Comparison of ENCODE assay signal across 9 mouse cellular contexts in genomic region chr1:150497690-150498089, GRCm38 (mm10). TPM values are rescaled to one million over a fixed set of nuclear protein-coding genes. Genes with fewer than 3 reads are reported as not detected.
DNase-seq lines count a peak whose midpoint lies in the region; ATAC-seq and TF ChIP-seq lines count a peak whose summit lies in the region.
"Had no signal": no experiment of that assay in that cellular context is flagged by ENCODE, and none has a peak within 500 bp of the region (broad histone marks: within the 10 kb centered on the region; RNA-seq: fewer than 3 reads in every experiment).

No protein-coding gene starts in this region.

- WGBS in kidney, embryonic 14.5 days: 68% methylated on average over 2 of the region's 2 CpGs

- DNase-seq in kidney, adult 9 months: peak; percentile 69
- DNase-seq in CH12.LX (ENCODE audit: extremely low read depth) (peak; percentile 19), R1 (ENCODE audit: low read depth, low spot score) (peak; percentile 44)
- DNase-seq in lung, postnatal 10 days: peak; percentile 61
- DNase-seq in testis, postnatal 14 days (ENCODE audit: low spot score): no peak
- DNase-seq: cerebellum, adult 11 months had no signal

- no peaks in the 10 kb centered on the region for H3K36me3 ChIP-seq in kidney, embryonic 14.5 days (ENCODE audit: control insufficient read depth, insufficient read depth, low read length)
- H3K36me3 ChIP-seq in CH12.LX (replicated peaks in 1 of 2; ENCODE audit: control insufficient read depth in 1 of 2, insufficient read depth in 1 of 2, low read length in 1 of 2): no peaks in the 10 kb centered on the region
- H3K36me3 ChIP-seq: midbrain, embryonic 12.5 days had no signal

- H3K79me2 ChIP-seq in CH12.LX (replicated peaks; ENCODE audit: control insufficient read depth, extremely low read depth, insufficient read depth, poor library complexity, severe bottlenecking): no peaks in the 10 kb centered on the region

- H3K4me1 ChIP-seq in kidney, embryonic 14.5 days (ENCODE audit: control insufficient read depth, insufficient read depth, low read length): no peaks in the 10 kb centered on the region
- peaks cover 0 to 7% of the 10 kb centered on the region in 2 experiments; a peak in 2 of 4 replicates for H3K4me1 ChIP-seq in CH12.LX (ENCODE audit: control insufficient read depth in 1 of 2, insufficient read depth in 2 of 2)
- H3K4me1 ChIP-seq: midbrain, embryonic 12.5 days had no signal

- peaks cover 5% of the 10 kb centered on the region; the same call in 1 of the 2 replicates for H3K9me3 ChIP-seq in kidney, embryonic 14.5 days (ENCODE audit: control insufficient read depth, low read length)
- peaks cover 7% of the 10 kb centered on the region for H3K9me3 ChIP-seq in CH12.LX (replicated peaks; ENCODE audit: low read length)

- no peak for ATAC-seq in kidney, embryonic 14.5 days (ENCODE audit: low FRiP score, low TSS enrichment)
- no peak for ATAC-seq in monocyte, adult 5-6 weeks (replicated peaks; ENCODE audit: insufficient number of reproducible peaks, low FRiP score, low TSS enrichment, poor library complexity, severe bottlenecking)

- H3K4me3 ChIP-seq in kidney, embryonic 14.5 days (ENCODE audit: low read length): no peak overlapping the region
- no peak overlapping the region for H3K4me3 ChIP-seq in CH12.LX (replicated peaks in 1 of 3; ENCODE audit: low read depth in 2 of 3, low read length in 2 of 3, poor library complexity in 1 of 3)
- H3K4me3 ChIP-seq: midbrain, embryonic 12.5 days had no signal

- no peak overlapping the region for H3K27ac ChIP-seq in kidney, embryonic 14.5 days (ENCODE audit: low read depth, low read length)
- H3K27ac ChIP-seq in CH12.LX (ENCODE audit: insufficient read depth, low read depth): no peak overlapping the region
- H3K27ac ChIP-seq: midbrain, embryonic 12.5 days had no signal

- H3K9ac ChIP-seq in kidney, embryonic 14.5 days (ENCODE audit: low read depth, low read length): no peak overlapping the region
- no peak overlapping the region for H3K9ac ChIP-seq in CH12.LX (ENCODE audit: insufficient read depth, low read depth)
- H3K9ac ChIP-seq: midbrain, embryonic 12.5 days had no signal

- peak in 1 of 2 experiments; percentile 54; a peak in 2 of 4 replicates for TF ChIP-seq CTCF in CH12.LX (conservative IDR thresholded peaks at IDR 0.05 in 1 of 2, IDR thresholded peaks at IDR 0.05 in 1 of 2; ENCODE audit: low read depth in 2 of 2, low read length in 2 of 2)

- TF ChIP-seq RAD21 in CH12.LX (IDR thresholded peaks at IDR 0.05; ENCODE audit: low read depth, low read length): peak; percentile 67

- in situ Hi-C loops in CH12.LX (cut with MboI; ENCODE audit: low pct_ligation_motif_present, low pct_unique_long_range_greater_than_20kb, low sequenced_read_pairs): no loop called here

- dilution Hi-C loops in CH12.LX (cut with MboI; ENCODE audit: extremely low pct_ligation_motif_present, extremely low pct_unique_long_range_greater_than_20kb, low sequenced_read_pairs): no loop called here

- no peaks in the 10 kb centered on the region for H3K27me3 ChIP-seq in kidney, embryonic 14.5 days (ENCODE audit: control insufficient read depth, insufficient read depth, low read length)
- H3K27me3 ChIP-seq in CH12.LX (replicated peaks): no peaks in the 10 kb centered on the region
- H3K27me3 ChIP-seq: midbrain, embryonic 12.5 days had no signal

- TF ChIP-seq POLR2A in CH12.LX (IDR thresholded peaks at IDR 0.05; ENCODE audit: low read depth, low read length): no peak

- no peak for TF ChIP-seq EP300 in CH12.LX (IDR thresholded peaks at IDR 0.05; ENCODE audit: low read length)

- H3K4me2 ChIP-seq in kidney, embryonic 14.5 days (replicated peaks; ENCODE audit: low read depth, low read length): no peak overlapping the region
- no peak overlapping the region for H3K4me2 ChIP-seq in CH12.LX (ENCODE audit: insufficient read depth, low read depth, poor library complexity, severe bottlenecking)
- H3K4me2 ChIP-seq: midbrain, embryonic 12.5 days had no signal

TF ChIP-seq in CH12.LX, 34 proteins besides CTCF, POLR2A, EP300 and RAD21:
- no peak for TF ChIP-seq PAX5 (IDR thresholded peaks at IDR 0.05; ENCODE audit: low read length)
- peak; percentile 28; the same call in 1 of the 2 replicates for TF ChIP-seq SMC3 (IDR thresholded peaks at IDR 0.05; ENCODE audit: low read depth, low read length)
- TF ChIP-seq MAFK (IDR thresholded peaks at IDR 0.05; ENCODE audit: insufficient replicate concordance, low read length): peak; percentile 59; the same call in 1 of the 2 replicates

RNA-seq across cellular contexts. Expression of gene Prg4, which starts 31.7 kb away (rescaled TPM):
- 0.87 and 0.89 TPM in 2 replicates for polyA plus RNA-seq in kidney, embryonic 14.5 days (2014; fragmentation: Nextera tagmentation; extraction: Ambion mirVana)
- 0.08 and 0.17 TPM in 2 replicates for total RNA-seq in CH12.LX (2012; rRNA removed)
- not detected in 2 replicates for total RNA-seq in CH12.LX (2014; rRNA removed)
- polyA plus RNA-seq in CH12.LX (2012; ENCODE audit: insufficient read length, low read depth): 0.25 and 0.30 TPM in 2 replicates
- 1.2 TPM in 1 of 3 replicates, not detected in the others for total RNA-seq in monocyte, adult 5-6 weeks (2017)
